Mouse (Mus musculus) stomach, postnatal 0 days (tissue): ENCODE results near the gene Treml4.

ENCODE experiments used
- CTCF ChIP-seq: IDR thresholded peaks from 2 replicates; pipeline ENCODE4 v1.5.1; 2016; ENCODE audit warnings: antibody characterized with exemption, low read depth, mild to moderate bottlenecking, moderate library complexity
- EP300 ChIP-seq: optimal IDR thresholded peaks from 2 replicates; pipeline ENCODE3; 2016; ENCODE audit warnings: antibody characterized with exemption

DNA sequence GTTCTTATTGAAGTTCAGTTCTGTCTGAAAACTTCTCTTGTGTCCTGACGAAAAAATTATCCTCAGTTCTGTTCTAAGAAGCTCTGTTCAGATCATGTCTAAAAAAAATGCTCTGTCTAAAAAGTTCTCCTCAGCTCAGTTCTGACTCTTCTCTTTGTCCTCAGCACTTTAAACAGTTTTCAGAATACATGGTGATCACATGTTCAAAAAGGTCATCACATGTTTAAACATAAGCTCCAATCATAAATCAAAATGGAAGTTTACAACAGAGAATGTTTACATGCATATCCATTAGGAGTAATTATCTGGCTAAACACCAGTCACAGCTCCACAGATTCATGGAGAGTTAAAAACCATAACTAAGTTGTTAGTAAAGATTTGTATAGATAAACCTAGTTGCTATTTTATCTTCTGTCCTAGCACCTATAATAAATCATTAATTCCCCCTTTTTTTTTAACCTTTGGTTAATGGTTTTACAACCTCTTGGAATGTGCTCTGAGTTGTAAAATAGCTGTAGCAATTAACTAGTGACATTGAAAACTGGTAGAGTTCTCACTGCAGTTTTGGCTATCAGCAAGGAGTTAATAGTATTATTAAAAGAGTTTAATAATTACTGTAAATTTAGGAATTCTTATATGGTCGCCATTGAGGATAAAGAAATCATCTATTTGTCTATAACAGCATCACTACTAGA is 2.7 kb downstream of the Treml4 start:
- TF ChIP-seq CTCF (no peak), EP300 (no peak)
